Mouse (Mus musculus): Measurements from ENCODE around the gene Stra6. TPM values are rescaled to one million over a fixed set of nuclear protein-coding genes. Genes with fewer than 3 reads are reported as not detected.
A peak's percentile ranks its signal among the peaks of the same experiment; 100 is the strongest.

Stra6 gene
- total RNA-seq, 1 experiment from 2014 or later = not detected

- ATAC-seq (replicated peaks; ENCODE audit: low read depth, poor library complexity, severe bottlenecking) = no peak
Measured at GRCm38 (mm10) chr9:58048621-58049020, 15.0 kb upstream of the Stra6 start.

DNA sequence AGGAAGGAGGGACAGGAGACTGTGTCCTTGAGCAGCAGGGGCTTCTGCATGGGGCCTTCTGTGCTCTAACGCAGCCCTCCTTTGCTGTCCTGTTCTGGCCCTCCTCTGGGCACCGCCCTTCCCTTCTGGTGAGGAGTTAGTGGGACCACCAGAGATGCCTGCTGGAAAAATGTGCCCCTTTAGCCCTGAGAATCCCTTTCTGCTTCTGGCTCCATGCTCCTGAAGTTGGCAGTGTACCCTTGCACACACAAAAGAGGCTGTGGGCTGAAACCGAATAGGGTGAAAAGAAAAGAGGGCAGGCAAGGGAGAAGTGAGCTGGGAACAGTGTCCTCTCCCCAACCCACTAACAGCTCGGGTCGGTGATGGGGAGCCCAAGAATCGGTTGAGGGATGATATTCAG is 14.4 kb upstream of the Stra6 start:
- ATAC-seq (replicated peaks; ENCODE audit: low read depth, poor library complexity, severe bottlenecking) = no peak

DNA sequence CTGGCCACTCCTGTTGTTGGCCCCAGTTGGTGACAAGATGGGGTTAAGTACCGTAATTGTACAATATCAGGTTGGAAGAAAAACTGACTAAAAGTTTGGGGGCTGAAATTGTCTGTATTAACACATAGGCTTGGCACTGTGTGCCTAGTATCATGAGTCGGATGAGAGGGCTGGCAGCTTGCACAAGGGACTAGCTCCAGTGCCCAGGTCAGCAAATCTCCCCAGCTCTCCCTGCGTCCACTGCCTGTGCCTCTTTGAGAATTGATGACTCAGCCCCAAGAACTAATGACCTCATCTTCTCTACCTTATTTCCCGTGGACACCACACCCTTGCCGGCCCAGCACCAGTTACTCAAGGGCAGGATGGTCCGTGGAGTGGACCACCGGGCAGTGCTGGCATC is 13.7 kb upstream of the Stra6 start:
- no peak for ATAC-seq (replicated peaks; ENCODE audit: low read depth, poor library complexity, severe bottlenecking)

- ATAC-seq (replicated peaks; ENCODE audit: low read depth, poor library complexity, severe bottlenecking) = no peak
Measured at GRCm38 (mm10) chr9:58051937-58052336, 11.7 kb upstream of the Stra6 start.

GRCm38 (mm10) chr9:58053102-58053501 is 10.5 kb upstream of the Stra6 start:
- ATAC-seq (replicated peaks; ENCODE audit: low read depth, poor library complexity, severe bottlenecking) = peak; percentile 87

DNA sequence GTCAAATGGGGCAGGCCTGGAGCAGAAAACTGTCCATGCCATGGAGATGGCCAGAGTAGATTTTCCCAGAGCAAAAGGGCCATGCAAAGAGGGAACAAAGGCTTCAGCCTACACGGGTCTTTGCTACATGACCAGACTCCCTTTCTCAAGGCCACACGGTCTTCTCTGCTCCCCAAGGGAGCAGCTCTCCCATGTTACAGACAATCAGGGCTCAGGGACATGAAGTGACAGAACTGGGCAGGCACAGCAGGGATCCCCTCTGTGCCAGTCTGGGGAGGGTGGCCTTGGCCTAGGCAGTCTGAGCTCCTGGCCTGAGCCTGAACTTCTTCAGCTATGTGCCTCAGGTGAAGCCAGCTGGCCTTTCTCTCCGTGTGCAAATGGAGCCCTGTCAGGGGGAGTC is 10.0 kb upstream of the Stra6 start:
- ATAC-seq (replicated peaks; ENCODE audit: low read depth, poor library complexity, severe bottlenecking) = no peak

GRCm38 (mm10) chr9:58054032-58054431 is 9.6 kb upstream of the Stra6 start:
- no peak for ATAC-seq (replicated peaks; ENCODE audit: low read depth, poor library complexity, severe bottlenecking)

- ATAC-seq (replicated peaks; ENCODE audit: low read depth, poor library complexity, severe bottlenecking) = no peak
Measured at GRCm38 (mm10) chr9:58055666-58056065, 7.9 kb upstream of the Stra6 start.

GRCm38 (mm10) chr9:58059920-58060319 is 3.7 kb upstream of the Stra6 start:
- no peak for ATAC-seq (replicated peaks; ENCODE audit: low read depth, poor library complexity, severe bottlenecking)

DNA sequence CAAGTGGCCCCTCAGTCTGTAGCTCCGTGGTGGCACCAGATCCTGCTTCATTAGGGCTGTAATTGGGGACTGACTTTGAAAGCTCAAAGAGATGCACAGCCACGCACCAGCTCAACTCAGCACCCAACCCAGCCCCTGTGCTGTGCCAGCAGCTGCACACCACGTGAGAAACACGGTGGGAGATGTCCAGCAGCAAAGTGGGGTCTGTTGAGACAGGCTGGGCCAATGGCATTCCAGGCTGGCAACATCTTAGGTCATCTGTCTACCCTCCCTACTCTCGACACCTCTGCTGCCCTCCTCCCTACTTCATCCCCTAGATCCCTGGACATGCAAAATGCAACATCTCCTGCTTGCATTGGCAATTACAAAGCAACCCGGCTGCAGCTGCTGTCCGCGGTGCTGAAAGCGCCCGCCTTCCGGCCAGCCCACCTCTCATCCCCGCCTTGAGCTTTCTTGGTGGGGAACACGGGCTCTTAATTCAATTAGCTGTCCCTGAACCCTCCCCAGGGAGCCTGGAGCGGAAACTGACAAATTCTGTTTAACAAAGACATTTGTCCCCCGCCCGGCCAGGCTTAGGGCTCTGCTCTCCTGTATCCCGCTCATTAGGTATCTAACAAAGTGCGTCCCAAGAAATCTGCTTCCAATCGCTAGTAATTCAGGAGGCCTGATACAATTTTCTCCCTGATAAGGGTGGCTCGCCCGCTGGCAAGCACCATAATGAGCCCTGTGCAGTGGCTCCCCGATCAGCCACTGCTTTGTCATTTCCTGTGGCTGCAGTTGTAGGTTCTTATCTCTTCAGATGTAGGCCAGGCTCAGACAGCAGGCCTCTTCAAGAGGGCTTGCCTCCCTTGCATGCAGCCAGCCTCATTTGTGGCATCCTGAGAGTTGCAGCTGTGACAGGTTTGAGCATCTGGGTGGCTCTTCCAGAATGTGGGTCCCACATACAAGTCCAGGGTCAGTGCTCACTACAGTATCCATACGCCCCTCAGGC is 2.6 kb upstream of the Stra6 start:
- peak; percentile 70 for ATAC-seq (replicated peaks; ENCODE audit: low read depth, poor library complexity, severe bottlenecking)

DNA sequence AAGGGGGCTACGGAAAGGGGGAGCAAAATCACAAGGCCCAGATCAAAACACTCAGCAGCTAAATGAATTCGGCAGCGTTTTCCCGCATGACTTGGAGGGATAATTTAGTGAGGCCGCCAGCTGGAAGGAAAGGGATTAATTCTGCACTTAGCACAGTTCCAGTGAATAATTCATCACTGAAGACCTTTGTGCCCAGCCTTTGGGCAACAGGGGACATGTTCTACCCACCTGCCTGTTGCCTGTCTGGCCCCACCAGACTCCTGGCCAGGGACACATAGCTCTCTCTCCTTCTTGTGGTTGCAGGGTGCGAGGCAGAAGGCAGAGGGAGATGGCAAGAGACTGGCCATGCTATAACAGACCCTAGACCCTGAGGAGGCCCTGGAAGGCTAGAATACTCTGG is 1.9 kb downstream of the Stra6 start:
- no peak for ATAC-seq (replicated peaks; ENCODE audit: low read depth, poor library complexity, severe bottlenecking)

- ATAC-seq (replicated peaks; ENCODE audit: low read depth, poor library complexity, severe bottlenecking) = no peak
Measured at GRCm38 (mm10) chr9:58065977-58066730, 2.6 kb downstream of the Stra6 start.

DNA sequence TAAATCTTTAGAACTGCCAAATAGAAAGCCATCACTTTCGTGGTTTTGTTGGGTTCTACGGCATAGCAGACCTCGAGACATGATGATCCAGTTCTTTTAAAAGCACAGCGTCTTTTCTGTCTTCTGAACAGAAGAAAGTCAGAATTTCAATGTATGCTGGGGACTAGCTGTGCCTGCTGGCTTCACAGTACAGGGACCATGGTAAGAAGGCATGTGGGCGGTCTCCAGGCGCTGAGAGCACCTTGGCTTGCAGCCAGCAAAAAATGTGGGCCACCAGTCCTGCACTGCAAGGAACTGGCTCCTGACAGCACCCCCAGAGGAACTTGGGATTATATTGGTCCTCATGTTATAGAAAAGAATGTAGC is 3.1 kb downstream of the Stra6 start:
- no peak for ATAC-seq (replicated peaks; ENCODE audit: low read depth, poor library complexity, severe bottlenecking)

- ATAC-seq (replicated peaks; ENCODE audit: low read depth, poor library complexity, severe bottlenecking) = no peak
Measured at GRCm38 (mm10) chr9:58067546-58067945, 4.0 kb downstream of the Stra6 start.

GRCm38 (mm10) chr9:58074561-58074960 is 11.0 kb downstream of the Stra6 start:
- ATAC-seq (replicated peaks; ENCODE audit: low read depth, poor library complexity, severe bottlenecking) = no peak

GRCm38 (mm10) chr9:58084586-58084985 is 21.0 kb downstream of the Stra6 start:
- ATAC-seq (replicated peaks; ENCODE audit: low read depth, poor library complexity, severe bottlenecking) = no peak

GRCm38 (mm10) chr9:58085074-58085473 is 21.5 kb downstream of the Stra6 start:
- peak; percentile 50; the same call in 1 of the 2 replicates for ATAC-seq (replicated peaks; ENCODE audit: low read depth, poor library complexity, severe bottlenecking)

DNA sequence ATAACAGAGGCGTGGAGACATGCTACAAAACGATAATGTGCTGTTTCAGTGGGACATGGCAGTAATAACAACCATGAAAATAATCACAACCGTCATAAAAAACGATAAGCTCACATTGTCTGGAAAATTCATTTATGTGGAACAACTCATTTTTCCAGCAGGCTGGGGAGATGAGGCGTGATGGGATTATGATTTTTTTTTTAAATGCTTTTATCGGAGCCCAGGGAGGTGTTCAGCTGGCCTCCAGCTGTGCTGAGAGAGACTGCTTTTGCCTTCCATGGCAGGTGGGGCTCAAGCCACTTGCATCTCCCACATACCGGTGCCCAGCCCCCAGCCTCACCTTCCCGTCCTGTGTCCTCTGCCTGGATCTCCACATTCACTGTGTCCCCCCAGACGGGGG is 22.6 kb downstream of the Stra6 start:
- ATAC-seq (replicated peaks; ENCODE audit: low read depth, poor library complexity, severe bottlenecking) = no peak

GRCm38 (mm10) chr9:58086861-58087260 is 23.3 kb downstream of the Stra6 start:
- no peak for ATAC-seq (replicated peaks; ENCODE audit: low read depth, poor library complexity, severe bottlenecking)

DNA sequence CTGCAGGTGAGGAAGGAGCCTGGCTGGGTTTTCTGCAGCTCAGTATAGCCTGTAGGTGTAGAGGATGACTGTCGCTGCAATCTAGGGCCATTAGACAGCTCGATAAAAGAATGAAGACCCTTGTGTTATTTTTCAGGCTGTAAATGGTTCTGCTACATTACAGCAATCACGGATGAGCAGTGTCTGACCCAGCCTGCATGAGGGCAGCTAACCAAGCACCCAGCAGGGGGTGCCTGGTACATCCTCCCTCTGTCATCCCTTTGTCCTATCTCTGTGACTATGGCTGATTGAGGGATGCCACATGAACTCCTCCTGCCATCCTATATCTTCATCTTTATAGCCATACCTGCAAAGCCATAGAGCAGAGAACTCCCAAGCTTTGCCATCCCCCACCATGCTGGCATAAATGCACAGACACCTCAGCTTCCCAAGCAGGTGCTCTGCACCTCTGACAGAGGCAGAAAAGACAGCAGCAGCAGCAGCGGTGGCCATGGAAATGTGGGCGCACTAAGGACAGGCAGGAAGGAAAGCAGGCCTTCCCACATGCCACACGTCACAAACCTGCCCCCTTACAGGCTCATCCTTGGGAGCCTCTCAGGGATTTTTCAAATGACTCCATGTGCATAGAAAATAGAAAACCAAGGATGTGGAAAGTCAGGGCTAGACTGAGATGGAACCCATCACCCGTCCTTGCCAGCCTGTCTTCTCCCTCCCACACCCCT is 23.9 kb downstream of the Stra6 start:
- ATAC-seq (replicated peaks; ENCODE audit: low read depth, poor library complexity, severe bottlenecking) = no peak
